ENCODE assay signal across 8 mouse cellular contexts in the genomic region with DNA sequence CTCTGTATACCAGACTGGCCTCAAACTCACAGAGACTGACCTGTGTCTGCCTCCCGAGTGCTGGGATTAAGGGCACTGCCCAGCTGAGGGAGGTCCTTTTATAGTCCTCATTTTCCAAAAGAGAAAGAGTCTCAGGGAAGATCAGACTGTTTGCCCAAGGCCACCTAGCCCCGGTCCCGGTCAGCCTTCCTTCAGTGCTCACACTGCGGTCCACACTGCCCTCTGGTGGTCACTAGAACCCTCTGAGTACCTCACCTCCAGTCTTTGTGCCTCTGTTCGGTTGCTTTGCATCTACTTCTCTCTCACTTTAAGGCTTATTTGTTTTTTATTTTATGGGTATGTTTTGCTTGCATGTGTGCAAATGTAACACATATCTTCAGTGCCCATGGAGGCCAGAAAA. TPM values are rescaled to one million over a fixed set of nuclear protein-coding genes. Genes with fewer than 3 reads are reported as not detected.
DNase-seq lines count a peak whose midpoint lies in the region; ATAC-seq and TF ChIP-seq lines count a peak whose summit lies in the region.

No protein-coding gene starts in this region.

- ATAC-seq in erythroblast, adult 5-6 weeks (replicated peaks; ENCODE audit: low FRiP score, poor library complexity, severe bottlenecking), result peak; percentile 76
- ATAC-seq in heart, embryonic 12.5 days (ENCODE audit: insufficient number of reproducible peaks, low FRiP score), result 0 out of 2 replicates have a peak, but pooled peaks have one; percentile 49
- peak; percentile 59 for ATAC-seq in liver, embryonic 16.5 days (ENCODE audit: low read depth)
- ATAC-seq in neural tube, embryonic 12.5 days (ENCODE audit: low FRiP score, low read depth), result peak; percentile 78; the same call in 1 of the 2 replicates

- H3ac ChIP-seq in C2C12 (ENCODE audit: control insufficient read depth, insufficient read length, low read depth), result no peak overlapping the region

- H3K4me3 ChIP-seq in C2C12 (ENCODE audit: insufficient read depth, poor library complexity, severe bottlenecking), result no peak overlapping the region
- no peak overlapping the region for H3K4me3 ChIP-seq in bone marrow macrophage, adult 2 months (ENCODE audit: insufficient read depth, low read length)
- H3K4me3 ChIP-seq in heart, embryonic 12.5 days, result no peak overlapping the region
- H3K4me3 ChIP-seq in liver, embryonic 16.5 days (ENCODE audit: low read depth, low read length), result no peak overlapping the region
- H3K4me3 ChIP-seq in neural tube, embryonic 12.5 days, result no peak overlapping the region

- no peak overlapping the region for H3K27ac ChIP-seq in bone marrow macrophage, adult 2 months (ENCODE audit: insufficient read depth, low read depth, low read length)
- no peak overlapping the region for H3K27ac ChIP-seq in heart, embryonic 12.5 days (ENCODE audit: poor library complexity, severe bottlenecking)
- H3K27ac ChIP-seq in liver, embryonic 16.5 days (ENCODE audit: low read length), result no peak overlapping the region
- no peak overlapping the region for H3K27ac ChIP-seq in neural tube, embryonic 12.5 days

- H3K79me3 ChIP-seq in C2C12 (ENCODE audit: low read depth), result no peaks in the 10 kb centered on the region

- H3K36me3 ChIP-seq in C2C12 (ENCODE audit: control insufficient read depth, insufficient read depth), result no peaks in the 10 kb centered on the region
- H3K36me3 ChIP-seq in heart, embryonic 12.5 days, result no peaks in the 10 kb centered on the region
- H3K36me3 ChIP-seq in liver, embryonic 16.5 days (ENCODE audit: control insufficient read depth, insufficient read depth), result no peaks in the 10 kb centered on the region
- no peaks in the 10 kb centered on the region for H3K36me3 ChIP-seq in neural tube, embryonic 12.5 days

- peak; percentile 93 for TF ChIP-seq CTCF in C2C12 (IDR thresholded peaks at IDR 0.05; ENCODE audit: control insufficient read depth, insufficient read depth, insufficient read length)
- peak; percentile 72 for TF ChIP-seq CTCF in bone marrow macrophage, adult 2 months (IDR thresholded peaks at IDR 0.05; ENCODE audit: low read depth, low read length)

- H3K4me2 ChIP-seq in heart, embryonic 12.5 days, result no peak overlapping the region
- no peak overlapping the region for H3K4me2 ChIP-seq in liver, embryonic 16.5 days (ENCODE audit: low read depth, low read length)
- no peak overlapping the region for H3K4me2 ChIP-seq in neural tube, embryonic 12.5 days (replicated peaks)

- 0 out of 2 replicates have a peak, but pooled peaks cover 3% of the 10 kb centered on the region for H3K9me3 ChIP-seq in heart, embryonic 12.5 days (replicated peaks)
- H3K9me3 ChIP-seq in liver, embryonic 16.5 days (replicated peaks; ENCODE audit: control insufficient read depth, low read length), result no peaks in the 10 kb centered on the region
- H3K9me3 ChIP-seq in neural tube, embryonic 12.5 days, result no peaks in the 10 kb centered on the region

- H3K79me2 ChIP-seq in C2C12 (ENCODE audit: control insufficient read depth, insufficient read depth), result no peaks in the 10 kb centered on the region

- WGBS in heart, embryonic 12.5 days, result 9% methylated on average over 5 of the region's 5 CpGs
- WGBS in liver, embryonic 16.5 days (ENCODE audit: insufficient replicate concordance), result 5% methylated on average over 5 of the region's 5 CpGs
- 15% methylated on average over 5 of the region's 5 CpGs for WGBS in neural tube, embryonic 12.5 days

- H3K4me1 ChIP-seq in bone marrow macrophage, adult 2 months (ENCODE audit: control insufficient read depth, insufficient read depth, low read length), result peaks cover 12% of the 10 kb centered on the region
- peaks cover 18% of the 10 kb centered on the region for H3K4me1 ChIP-seq in heart, embryonic 12.5 days (replicated peaks)
- H3K4me1 ChIP-seq in liver, embryonic 16.5 days (ENCODE audit: control insufficient read depth, low read depth, low read length), result no peaks in the 10 kb centered on the region; the same call in 1 of the 2 replicates
- peaks cover 7% of the 10 kb centered on the region; the same call in 1 of the 2 replicates for H3K4me1 ChIP-seq in neural tube, embryonic 12.5 days

- TF ChIP-seq POLR2A in bone marrow macrophage, adult 2 months (IDR thresholded peaks at IDR 0.05; ENCODE audit: borderline replicate concordance, low read depth, low read length), result no peak

- peak; percentile 93 for DNase-seq in kidney, postnatal 10 days
- peak; percentile 34 for DNase-seq in telencephalon, adult 2 months (ENCODE audit: low read depth, low spot score)

- no peak overlapping the region for H3K9ac ChIP-seq in heart, embryonic 12.5 days
- H3K9ac ChIP-seq in liver, embryonic 16.5 days (ENCODE audit: low read depth, low read length), result no peak overlapping the region
- no peak overlapping the region for H3K9ac ChIP-seq in neural tube, embryonic 12.5 days

- H3K27me3 ChIP-seq in C2C12 (ENCODE audit: control insufficient read depth, insufficient read depth, insufficient read length), result no peaks in the 10 kb centered on the region
- no peaks in the 10 kb centered on the region for H3K27me3 ChIP-seq in heart, embryonic 12.5 days (replicated peaks)
- H3K27me3 ChIP-seq in liver, embryonic 16.5 days (ENCODE audit: control insufficient read depth, insufficient read depth, low read depth, low read length), result no peaks in the 10 kb centered on the region
- H3K27me3 ChIP-seq in neural tube, embryonic 12.5 days (replicated peaks), result no peaks in the 10 kb centered on the region

TF ChIP-seq in C2C12, 6 proteins besides CTCF, POLR2A, EP300 and RAD21:
- TF ChIP-seq MYOG (IDR thresholded peaks at IDR 0.05; ENCODE audit: control insufficient read depth, extremely low read depth, insufficient read length) (no peak), MYOD1 (IDR thresholded peaks at IDR 0.05; ENCODE audit: control insufficient read depth, insufficient read length, low read depth) (no peak), FOSL1 (IDR thresholded peaks at IDR 0.05; ENCODE audit: insufficient read depth, low read length, poor library complexity, severe bottlenecking) (no peak), MAX (IDR thresholded peaks at IDR 0.05) (no peak), CEBPB (IDR thresholded peaks at IDR 0.05; ENCODE audit: low read depth) (no peak), USF1 (IDR thresholded peaks at IDR 0.05; ENCODE audit: low read depth) (no peak)

RNA-seq across cellular contexts. Expression of a gene that starts 26.6 kb away (rescaled TPM):
- 110 TPM for polyA plus RNA-seq in C2C12 (2012; fragmentation: generic; extraction: Trizol)
- 95.7 and 114 TPM in 2 replicates for polyA plus RNA-seq in bone marrow macrophage, adult 2 months (2012; ENCODE audit: insufficient read depth, insufficient read length, missing spikeins)
- 40.3 and 76.7 TPM in 2 replicates for total RNA-seq in erythroblast, adult 5-6 weeks (2015; ENCODE audit: low replicate concordance)
- total RNA-seq in erythroblast, adult 5-6 weeks (2017; ENCODE audit: low replicate concordance), result 29.5 and 39.3 TPM in 2 replicates
- polyA plus RNA-seq in heart, embryonic 12.5 days (2016; fragmentation: Nextera tagmentation; extraction: Ambion mirVana), result 196 and 197 TPM in 2 replicates
- 98.8 and 107 TPM in 2 replicates for polyA plus RNA-seq in liver, embryonic 16.5 days (2015; fragmentation: Nextera tagmentation; extraction: Ambion mirVana)
- polyA plus RNA-seq in neural tube, embryonic 12.5 days (2016; fragmentation: Nextera tagmentation; extraction: Ambion mirVana), result 252 and 267 TPM in 2 replicates
